Mouse (Mus musculus): ENCODE measurements around the gene Actc1. TPM values are rescaled to one million over a fixed set of nuclear protein-coding genes. Genes with fewer than 3 reads are reported as not detected.

The Actc1 gene
- total RNA-seq (2023) = not detected

GRCm38 (mm10) chr2:114052696-114053598, at the start of gene Actc1:
Actc1 (minus strand) TSS chr2:114053548.

GRCm38 (mm10) chr2:114013295-114013771, 40.0 kb downstream of the Actc1 start, which contains the start of gene Gjd2:
Gjd2 (minus strand) TSS chr2:114013619.

Other genes starting within 250 kb of the Actc1 start
- 12.6 TPM for gene Scg5, start 224.4 kb downstream of the Actc1 start, total RNA-seq (2023)
- gene Arhgap11a, start 204.9 kb downstream of the Actc1 start, total RNA-seq (2023) = 3.3 TPM
- not detected for gene Gjd2, start 39.9 kb downstream of the Actc1 start, total RNA-seq (2023)
- 90.7 TPM for gene Aqr, start 133.5 kb upstream of the Actc1 start, total RNA-seq (2023)
- 10.0 TPM for gene Zfp770, start 147.9 kb upstream of the Actc1 start, total RNA-seq (2023)

Data from CD8-positive naive resting alpha-beta T cell, adult 57 days (primary cell).